Mouse (Mus musculus): Measurements from ENCODE around the gene 1700019N19Rik.

DNA sequence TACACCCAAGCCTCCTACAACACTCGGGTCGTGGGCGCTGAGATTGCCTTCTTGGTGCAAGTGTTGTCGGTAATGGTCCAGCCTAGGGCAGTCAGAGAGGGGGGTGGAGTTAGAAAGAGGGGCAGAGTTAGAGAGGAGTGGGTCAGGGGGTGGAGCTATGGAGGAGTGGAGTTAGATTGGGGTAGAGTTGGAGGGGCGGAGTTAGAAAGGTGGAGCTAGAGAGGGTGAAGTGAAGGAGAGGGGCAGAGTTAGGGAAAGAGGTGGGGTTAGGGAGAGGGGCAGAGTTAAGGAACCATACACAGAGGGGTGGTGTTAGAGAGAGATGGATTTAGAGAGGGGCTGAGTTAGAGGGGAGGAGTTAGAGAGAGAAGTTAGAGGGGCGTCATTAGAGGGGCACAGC lies 31.9 kb downstream of the 1700019N19Rik start:
- TF ChIP-seq CTCF (IDR thresholded peaks at IDR 0.05; ENCODE audit: extremely low read depth, insufficient read length, insufficient replicate concordance, low read depth, low read length): no peak
- no peak for TF ChIP-seq POLR2A (IDR thresholded peaks at IDR 0.05; ENCODE audit: low read depth, low read length)
